Mouse (Mus musculus): Measurements from ENCODE around the gene Hes6.

The Hes6 gene

GRCm38 (mm10) chr1:91369408-91369807, 44.4 kb downstream of the Hes6 start:
- CTCF ChIA-PET, result interaction anchor here in 2 of 4 experiments (0.6 to 1.3 kb wide), 3 partner anchors 12 to 407 kb away, joined by 3 to 4 read pairs (median 3); no protein-coding TSS in a partner anchor
- POLR2A ChIA-PET, result interaction anchor here (0.8 to 4.9 kb wide), 9 partner anchors 8 to 119 kb away, joined by 3 to 22 read pairs (median 4); partner anchors contain the start of genes Hes6 (in 2 of the 4) and Ube2f (in 1 of the 4)

- ChIA-PET CTCF (interaction anchor here in 2 of 4 experiments (1.1 to 2.5 kb wide), 5 partner anchors 8 to 394 kb away, joined by 3 to 11 read pairs (median 5); no protein-coding TSS in a partner anchor), POLR2A (interaction anchor here (0.5 to 3.3 kb wide), 20 partner anchors 8 to 410 kb away, joined by 3 to 25 read pairs (median 5); partner anchors contain the start of genes Hes6 (in 2 of the 4), Espnl (in 1 of the 4) and Klhl30 (in 1 of the 4))
Measured at GRCm38 (mm10) chr1:91367295-91367694, 46.5 kb downstream of the Hes6 start.

GRCm38 (mm10) chr1:91366215-91367108, 47.4 kb downstream of the Hes6 start, which contains the start of gene Erfe:
Gene Erfe, plus strand, starts transcription at chr1:91366430.
- POLR2A ChIA-PET, result interaction anchor here (0.5 to 3.3 kb wide), 41 partner anchors 9 to 411 kb away, joined by 3 to 25 read pairs (median 5); partner anchors contain the start of genes Espnl (in 2 of the 4), Hes6 (in 2 of the 4), Klhl30 (in 2 of the 4) and Ramp1 (in 1 of the 4)

GRCm38 (mm10) chr1:91365816-91366214, 48.0 kb downstream of the Hes6 start:
- POLR2A ChIA-PET, result interaction anchor here (0.5 to 3.3 kb wide), 32 partner anchors 9 to 313 kb away, joined by 3 to 25 read pairs (median 5); partner anchors contain the start of genes Hes6 (in 2 of the 4), Klhl30 (in 2 of the 4), Espnl (in 1 of the 4) and Ramp1 (in 1 of the 4)
- CTCF ChIA-PET, result interaction anchor here (0.6 to 2.5 kb wide), 35 partner anchors 9 to 1423 kb away, joined by 3 to 12 read pairs (median 3); partner anchors contain the start of genes Hes6 (in 2 of the 4), Rab17 (in 1 of the 4), Scly (in 1 of the 4) and Ube2f (in 1 of the 4)

More at GRCm38 (mm10) chr1:91366215-91367108, 47.4 kb downstream of the Hes6 start, which contains the start of gene Erfe:
- CTCF ChIA-PET, result interaction anchor here (0.6 to 2.5 kb wide), 37 partner anchors 9 to 1423 kb away, joined by 3 to 12 read pairs (median 3); partner anchors contain the start of genes Hes6 (in 1 of the 4), Rab17 (in 1 of the 4), Scly (in 1 of the 4) and Ube2f (in 1 of the 4)

- ChIA-PET CTCF (interaction anchor here (0.7 to 2.5 kb wide), 27 partner anchors 9 to 1422 kb away, joined by 3 to 12 read pairs (median 3); partner anchors contain the start of genes Hes6 (in 2 of the 4), Rab17 (in 1 of the 4) and Scly (in 1 of the 4)), POLR2A (interaction anchor here (0.5 to 3.3 kb wide), 26 partner anchors 8 to 312 kb away, joined by 3 to 25 read pairs (median 5); partner anchors contain the start of genes Espnl (in 1 of the 4), Hes6 (in 1 of the 4), Klhl30 (in 1 of the 4) and Ramp1 (in 1 of the 4))
Measured at GRCm38 (mm10) chr1:91364822-91365644, 48.8 kb downstream of the Hes6 start.

- CTCF ChIA-PET, result interaction anchor here in 2 of 4 experiments (0.6 to 0.8 kb wide), 2 partner anchors 16 to 17 kb away, joined by 3 read pairs; no protein-coding TSS in a partner anchor
- POLR2A ChIA-PET, result interaction anchor here in 1 of 4 experiments (0.9 kb wide), 1 partner anchor 8 kb away, joined by 3 read pairs; no protein-coding TSS in a partner anchor
Measured at GRCm38 (mm10) chr1:91362113-91362512, 51.7 kb downstream of the Hes6 start.
